Mouse (Mus musculus) ovary, adult 18-20 months (tissue): Measurements from ENCODE around the gene Tprgl.
A peak's percentile ranks its signal among the peaks of the same experiment; 100 is the strongest.

Experiments
- DNase-seq: peaks from one replicate; pipeline ENCODE4 v3.0.0; 2022; ENCODE audit warnings: low spot score, mixed read lengths

Gene Tprgl

GRCm38 (mm10) chr4:154160538-154161390 is at the start of gene Tprgl:
Gene Tprgl (minus strand): TSS chr4:154160666.
- DNase-seq, result peak; percentile 94

- no peak for DNase-seq
These were observed 49.4 kb upstream of the Tprgl start for GRCm38 (mm10) chr4:154209825-154210224.

GRCm38 (mm10) chr4:154209054-154209453 is 48.6 kb upstream of the Tprgl start:
- DNase-seq, result peak; percentile 29

GRCm38 (mm10) chr4:154207261-154207660 is 46.8 kb upstream of the Tprgl start:
- DNase-seq, result no peak

- no peak for DNase-seq
These were observed 44.9 kb upstream of the Tprgl start for GRCm38 (mm10) chr4:154205392-154205791.

DNA sequence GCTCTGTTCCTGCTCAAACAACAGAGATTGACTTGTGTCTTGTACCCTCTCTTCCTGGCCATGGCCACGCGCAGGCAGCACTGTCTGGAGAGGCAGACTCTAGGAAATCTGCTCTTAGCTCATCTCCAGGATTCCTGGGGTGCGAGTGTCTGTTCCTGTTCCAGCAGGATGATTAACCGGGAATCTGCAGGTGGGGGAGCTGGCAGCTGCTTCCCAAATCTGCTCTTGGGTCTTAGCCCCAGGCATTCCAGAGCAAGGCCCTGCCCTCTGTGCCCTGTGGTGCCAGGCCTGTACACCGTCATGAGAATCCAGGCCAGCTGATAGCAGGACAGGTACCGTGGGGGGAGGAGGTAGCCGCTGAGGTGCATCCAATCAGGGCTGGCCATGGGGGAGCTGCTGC is 44.1 kb upstream of the Tprgl start:
- peak; percentile 43 for DNase-seq

GRCm38 (mm10) chr4:154201511-154201910 is 41.0 kb upstream of the Tprgl start:
- no peak for DNase-seq

GRCm38 (mm10) chr4:154198377-154198961 is 38.0 kb upstream of the Tprgl start:
- no peak for DNase-seq

DNA sequence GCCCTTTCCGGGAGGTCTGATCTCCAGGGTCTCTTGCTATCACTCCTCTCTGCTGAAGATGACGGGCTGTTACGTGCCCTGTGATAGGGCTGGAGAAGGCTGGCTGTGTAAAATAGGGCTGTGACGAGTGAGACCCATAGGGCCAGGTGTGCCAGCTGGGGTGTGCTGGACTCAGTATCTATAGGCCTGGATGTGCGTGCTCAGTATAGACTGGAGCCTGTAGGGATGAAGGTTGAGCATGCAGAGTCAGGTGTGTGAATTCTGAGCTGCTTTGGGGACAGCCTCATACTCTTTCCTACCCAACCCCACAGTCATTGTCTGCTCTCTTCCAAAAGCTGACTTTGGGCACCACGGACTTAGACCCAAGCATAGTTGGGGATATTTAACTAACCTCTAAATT is 37.5 kb upstream of the Tprgl start:
- DNase-seq, result no peak

GRCm38 (mm10) chr4:154188948-154189347 is 28.5 kb upstream of the Tprgl start:
- DNase-seq, result no peak

DNA sequence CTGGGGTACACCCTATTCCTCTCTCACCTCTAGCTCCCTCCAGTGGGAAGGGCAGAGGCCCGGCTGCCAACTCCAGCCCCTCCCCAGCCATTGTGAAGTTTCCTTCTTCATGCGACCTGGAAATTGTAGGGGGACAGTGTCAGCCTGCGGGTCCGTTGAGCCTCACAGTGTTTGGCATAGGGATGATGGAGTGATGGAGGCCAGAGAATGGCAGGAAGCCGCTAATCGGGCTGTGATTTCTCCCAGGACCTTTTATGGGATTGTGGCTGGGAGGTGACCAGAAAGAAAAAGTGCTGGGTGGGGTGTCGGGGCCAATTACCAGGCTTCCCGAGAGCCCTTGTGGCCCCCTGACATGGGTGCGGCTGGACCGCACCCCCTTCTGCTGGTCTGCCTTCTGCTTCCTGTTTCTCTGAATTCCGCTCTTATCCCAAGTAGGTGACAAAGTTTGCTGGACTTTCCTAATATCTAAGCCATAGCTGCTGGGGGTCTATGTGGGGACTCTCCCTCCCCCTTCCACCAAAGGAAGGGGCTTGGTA is 25.6 kb upstream of the Tprgl start:
- DNase-seq, result no peak

DNA sequence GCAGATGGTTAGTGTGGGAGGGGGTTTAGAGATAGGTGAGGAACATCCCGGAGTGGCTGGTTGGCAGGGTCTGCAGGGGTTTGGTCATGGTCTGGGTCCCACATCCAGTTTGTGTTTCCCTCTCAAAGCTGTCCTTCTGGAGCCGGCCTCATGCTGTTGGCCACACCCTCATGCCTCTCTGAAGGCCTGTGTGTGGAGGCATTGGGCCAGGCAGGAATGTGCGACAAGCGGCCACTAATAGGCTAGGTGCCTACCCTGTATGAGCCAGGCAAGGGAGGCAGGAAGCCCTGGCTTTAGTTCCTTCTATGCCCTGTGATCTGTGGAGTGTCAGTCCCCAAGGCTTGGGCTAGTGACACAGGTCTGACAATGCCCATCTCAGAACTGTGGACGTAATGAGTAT is 24.5 kb upstream of the Tprgl start:
- no peak for DNase-seq

DNA sequence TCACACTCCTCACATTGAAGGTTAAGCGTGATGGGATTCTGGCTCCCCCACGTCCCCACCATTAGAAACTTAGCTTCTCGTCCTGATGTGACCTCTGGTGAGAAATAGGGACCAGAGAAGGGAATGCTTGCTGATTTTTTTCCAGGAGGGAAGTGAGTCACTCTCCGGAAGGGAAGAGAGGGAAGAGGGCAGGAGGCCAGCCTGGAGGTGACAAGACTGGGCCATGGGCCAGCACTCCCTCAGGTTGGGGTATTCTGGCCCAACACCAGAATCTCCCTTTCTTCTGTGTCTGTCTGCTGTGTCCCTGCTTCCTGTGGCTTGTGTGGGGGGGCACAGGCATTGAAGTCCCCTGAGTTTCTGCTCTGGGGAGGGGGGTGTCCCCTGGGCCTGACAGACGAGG is 23.1 kb upstream of the Tprgl start:
- DNase-seq, result no peak

- no peak for DNase-seq
These were observed 20.5 kb upstream of the Tprgl start for GRCm38 (mm10) chr4:154181001-154181400.

DNA sequence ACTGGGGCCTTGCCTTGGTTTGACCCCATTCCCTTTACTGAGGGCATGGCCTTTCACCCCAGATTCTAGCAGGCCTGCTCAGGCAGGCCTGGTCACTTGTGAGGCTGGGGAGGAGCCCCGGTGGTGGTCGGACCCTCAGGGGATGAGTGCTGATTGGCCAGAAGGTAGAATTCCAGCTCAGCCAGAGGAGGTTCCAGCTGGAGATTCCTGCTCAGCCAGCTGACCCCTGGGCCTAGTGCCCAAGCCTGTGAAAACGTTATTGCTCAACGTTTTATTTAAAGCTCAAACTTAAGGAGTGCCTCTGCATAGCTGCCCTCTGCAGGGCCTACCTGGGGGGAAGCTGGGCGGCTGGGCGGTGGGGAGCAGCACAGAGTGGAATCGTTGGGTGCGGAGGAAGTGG is 16.8 kb upstream of the Tprgl start:
- DNase-seq, result no peak

DNA sequence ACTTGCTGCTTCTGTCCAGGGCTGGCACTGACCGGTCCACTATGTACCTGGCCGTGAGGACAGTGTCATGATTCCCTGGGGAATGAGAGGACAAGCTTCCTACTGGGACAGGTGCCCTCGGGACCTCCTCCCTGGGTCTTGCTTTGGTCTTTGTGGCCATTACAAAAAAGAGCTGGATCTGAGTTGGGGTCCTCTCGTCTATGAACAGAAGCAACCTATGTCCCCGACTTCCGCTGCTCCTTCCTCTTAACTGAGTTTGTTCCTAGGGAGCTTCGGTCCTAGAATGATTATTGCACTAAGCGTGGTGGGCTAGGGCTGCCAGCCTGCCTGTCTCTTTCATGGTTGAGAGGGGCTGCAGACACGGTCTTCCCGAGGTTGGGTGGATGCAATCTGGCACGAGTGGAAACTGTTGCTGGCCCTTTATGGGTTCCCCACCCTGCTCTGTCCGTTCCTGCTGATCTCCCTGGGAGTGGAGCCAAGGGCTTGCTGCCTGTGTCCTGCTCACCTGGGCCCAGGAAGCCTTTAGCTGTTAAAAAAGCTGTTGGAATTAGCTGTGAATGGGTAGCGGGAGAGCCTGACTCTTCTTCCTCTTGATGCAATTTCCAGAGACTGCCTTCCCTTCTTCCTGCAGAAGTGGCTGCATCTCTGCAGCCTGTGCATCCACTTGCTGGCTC is 11.6 kb upstream of the Tprgl start:
- no peak for DNase-seq

- no peak for DNase-seq
These were observed 10.9 kb upstream of the Tprgl start for GRCm38 (mm10) chr4:154171151-154171930.

DNA sequence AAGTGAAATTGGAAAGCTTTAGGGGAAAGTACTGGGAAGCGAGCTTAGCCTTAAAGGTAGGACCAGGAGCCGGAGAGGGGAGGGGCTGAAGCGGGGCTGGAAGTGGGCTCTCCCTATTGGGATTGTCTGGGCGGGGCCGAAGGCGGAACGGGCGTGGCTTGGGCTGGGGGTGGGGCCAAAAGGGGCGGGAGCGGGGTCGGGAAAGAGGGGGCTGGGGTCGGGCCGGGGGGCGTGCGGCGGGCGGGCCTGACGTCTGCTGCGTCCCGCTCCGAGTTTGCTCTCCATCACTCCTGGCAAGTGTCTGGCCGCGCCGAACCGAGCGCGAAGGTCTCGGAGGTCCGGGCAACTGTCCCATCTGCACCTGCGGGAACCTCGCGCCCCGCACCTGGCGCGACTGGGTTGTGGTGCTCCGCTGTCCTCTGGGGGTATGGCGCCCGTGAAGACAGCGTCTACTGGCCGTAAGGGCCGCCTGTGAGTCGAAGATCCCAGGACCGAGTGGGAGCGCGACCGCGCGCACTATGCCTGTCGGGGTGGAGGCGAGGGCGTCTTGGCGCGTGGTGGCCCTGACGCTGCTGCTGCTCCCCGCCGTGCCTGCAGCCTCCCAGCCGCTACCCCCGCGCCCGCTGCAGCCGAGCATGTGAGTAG is 10.2 kb upstream of the Tprgl start, which contains the start of gene Megf6:
TSS of gene Megf6 (plus strand) at position 225 of the 645 bp plus-strand sequence.
- DNase-seq, result no peak

DNA sequence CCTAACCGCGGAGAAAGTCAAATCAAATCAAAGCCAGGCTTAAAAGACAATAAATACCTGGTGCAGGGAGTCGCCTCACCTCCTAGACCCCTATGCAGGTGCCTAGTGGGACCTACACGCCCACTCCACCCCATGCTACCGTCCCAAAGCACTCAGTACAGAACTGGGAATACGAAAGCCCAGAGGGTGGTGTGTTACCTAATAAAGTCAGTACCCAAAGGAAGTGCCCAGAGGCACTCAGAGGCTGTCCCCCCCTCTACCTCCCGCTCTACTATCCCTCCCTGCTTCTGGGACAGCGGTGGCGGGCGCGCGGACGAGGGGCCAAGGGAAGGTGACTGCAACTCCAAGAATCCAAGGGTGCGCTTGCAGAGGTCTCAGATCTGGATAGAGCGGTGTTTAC is 9.6 kb upstream of the Tprgl start:
- no peak for DNase-seq

- no peak for DNase-seq
These were observed 6.6 kb upstream of the Tprgl start for GRCm38 (mm10) chr4:154167053-154167452.

DNA sequence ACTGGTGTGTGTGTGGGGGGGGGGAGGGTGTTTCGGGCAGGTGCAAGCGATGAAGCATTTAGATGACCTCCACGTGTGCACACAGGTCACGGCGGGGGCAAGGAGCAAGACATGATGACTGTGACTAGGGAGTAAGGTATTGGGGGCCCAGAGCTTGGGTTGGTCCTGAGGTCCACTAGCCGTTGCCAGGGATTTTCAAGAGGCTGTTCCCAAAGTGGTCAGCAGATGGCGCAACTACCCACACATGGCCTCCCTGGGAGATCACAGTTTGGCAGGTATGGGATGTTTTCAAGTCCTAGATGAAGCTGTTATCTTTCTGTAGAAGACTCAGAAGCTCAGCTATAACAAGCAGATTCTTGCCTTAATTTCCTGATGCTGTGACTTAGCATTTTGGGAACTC is 2.8 kb upstream of the Tprgl start:
- no peak for DNase-seq
